Mouse (Mus musculus) liver, embryonic 14.5 days (tissue): ENCODE measurements around the gene Shank2.

Experiments
- CTCF ChIP-seq: IDR thresholded peaks from 2 replicates; pipeline ENCODE4 v1.5.1; 2016; ENCODE audit warnings: antibody characterized with exemption, low read depth, control low read depth
- EP300 ChIP-seq: IDR thresholded peaks from 2 replicates; pipeline ENCODE4 v1.6.1; 2016; ENCODE audit warnings: antibody characterized with exemption, low read depth

DNA sequence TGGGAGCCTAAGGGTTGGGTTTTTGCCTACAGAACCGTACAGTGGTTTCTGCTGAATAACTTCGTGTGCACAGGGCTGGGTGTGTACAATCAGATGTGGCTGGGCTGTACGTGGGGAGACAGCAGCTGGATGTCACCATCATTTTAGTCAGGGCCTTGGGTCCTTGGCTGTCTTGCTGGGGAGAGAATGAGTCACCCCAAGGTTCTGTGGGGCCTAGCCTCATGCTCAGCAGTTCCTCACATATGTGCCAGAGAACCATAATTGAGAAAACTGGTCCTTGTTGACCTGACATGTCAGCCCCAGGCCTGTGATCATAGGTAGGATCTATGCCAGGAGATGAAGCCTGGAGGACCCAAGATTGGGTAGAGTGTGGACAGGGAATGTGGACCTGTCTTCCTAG lies 1.7 kb downstream of the Shank2 start:
- TF ChIP-seq EP300 (no peak), CTCF (no peak)
